Mouse (Mus musculus): ENCODE data around the gene Dab2ip. TPM values are rescaled to one million over a fixed set of nuclear protein-coding genes. Genes with fewer than 3 reads are reported as not detected.

The Dab2ip gene
- total and polyA plus RNA-seq, 2 experiments: 4.1 to 8.4 TPM

DNA sequence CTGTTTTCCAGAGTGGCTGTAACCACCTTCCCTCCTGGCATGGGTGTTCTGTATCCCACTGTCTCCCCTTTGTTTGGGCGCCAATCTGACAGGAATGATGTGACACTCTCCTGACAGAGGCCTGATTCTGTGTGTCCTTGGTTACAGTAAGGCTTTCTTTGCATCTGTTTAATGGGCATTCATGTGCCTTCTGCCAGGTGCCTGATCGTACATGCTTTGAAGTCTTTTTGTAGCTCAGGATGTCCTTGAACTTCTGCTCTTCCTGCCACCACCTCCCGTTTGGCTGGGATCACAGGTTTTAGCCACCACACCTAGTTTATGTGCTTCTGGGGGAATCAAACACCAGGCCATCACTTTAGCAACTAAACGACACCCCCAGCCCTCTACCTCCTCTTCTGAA lies 22.0 kb downstream of the Dab2ip start:
- Histone ChIP-seq H3K9ac (ENCODE audit: low read depth, low read length) (no peak overlapping the region), H3K36me3 (ENCODE audit: control insufficient read depth, insufficient read depth, low read length) (no peaks in the 10 kb centered on the region), H3K27me3 (ENCODE audit: control insufficient read depth, insufficient read depth, low read length) (peaks cover 5% of the 10 kb centered on the region), H3K27ac (replicated peaks; ENCODE audit: insufficient read depth, low read depth, low read length) (no peak overlapping the region), H3K4me1 (ENCODE audit: control insufficient read depth, insufficient read depth, low read length) (peaks cover 4% of the 10 kb centered on the region), H3K79me2 (ENCODE audit: control insufficient read depth, insufficient read depth, low read length) (no peaks in the 10 kb centered on the region), H3K4me3 (ENCODE audit: insufficient read depth, low read depth, low read length) (no peak overlapping the region)
- no peak for DNase-seq (ENCODE audit: extremely low read depth, low read depth, low spot score)
- WGBS: 64% methylated on average over 4 of the region's 4 CpGs
- TF ChIP-seq POLR2A (IDR thresholded peaks at IDR 0.05; ENCODE audit: extremely low read depth, insufficient read depth, low read length) (no peak), CTCF (IDR thresholded peaks at IDR 0.05; ENCODE audit: low read depth, low read length) (no peak)

- H3K27me3 ChIP-seq (ENCODE audit: control insufficient read depth, insufficient read depth, low read length): peaks cover 5% of the 10 kb centered on the region
- peak; percentile 5 for DNase-seq (ENCODE audit: extremely low read depth, low read depth, low spot score)
- 8% methylated on average over 70 of the region's 76 CpGs for WGBS
- TF ChIP-seq POLR2A (IDR thresholded peaks at IDR 0.05; ENCODE audit: extremely low read depth, insufficient read depth, low read length): no peak
- TF ChIP-seq CTCF (IDR thresholded peaks at IDR 0.05; ENCODE audit: low read depth, low read length): no peak
- peaks cover 4% of the 10 kb centered on the region for H3K4me1 ChIP-seq (ENCODE audit: control insufficient read depth, insufficient read depth, low read length)
- H3K4me3 ChIP-seq (ENCODE audit: insufficient read depth, low read depth, low read length): peak overlapping the region; percentile 40
- H3K27ac ChIP-seq (replicated peaks; ENCODE audit: insufficient read depth, low read depth, low read length): 0 out of 2 replicates have a peak overlapping the region, but pooled peaks have one; percentile 22
- H3K9ac ChIP-seq (ENCODE audit: low read depth, low read length): peak overlapping the region; percentile 49
- H3K79me2 ChIP-seq (ENCODE audit: control insufficient read depth, insufficient read depth, low read length): no peaks in the 10 kb centered on the region
- no peaks in the 10 kb centered on the region for H3K36me3 ChIP-seq (ENCODE audit: control insufficient read depth, insufficient read depth, low read length)
These were observed 23.7 kb downstream of the Dab2ip start for GRCm38 (mm10) chr2:35581501-35582340.

- peak; percentile 15 for DNase-seq (ENCODE audit: extremely low read depth, low read depth, low spot score)
These were observed 24.4 kb downstream of the Dab2ip start for GRCm38 (mm10) chr2:35582341-35582941.

DNA sequence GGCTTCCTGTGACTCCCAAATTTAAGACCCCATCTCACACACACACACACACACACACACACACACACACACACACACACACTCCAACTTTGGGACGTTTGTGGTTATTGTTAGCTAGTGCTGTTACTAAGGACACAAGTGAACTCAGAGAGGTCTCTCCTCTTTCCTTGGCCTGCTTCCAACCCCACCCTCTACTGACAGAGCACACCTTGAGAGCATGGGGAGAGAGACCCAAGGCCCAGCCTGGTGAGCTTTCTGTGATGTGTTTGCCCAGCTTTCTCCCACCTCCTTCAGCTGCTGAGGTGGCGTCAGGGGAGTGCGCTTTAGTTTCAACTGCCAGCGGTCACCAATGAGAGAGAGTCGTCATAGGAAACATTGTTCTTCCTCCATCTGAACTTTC lies 25.3 kb downstream of the Dab2ip start:
- WGBS: 84% methylated on average over 5 of the region's 5 CpGs
- Histone ChIP-seq H3K4me3 (ENCODE audit: insufficient read depth, low read depth, low read length) (no peak overlapping the region), H3K27ac (replicated peaks; ENCODE audit: insufficient read depth, low read depth, low read length) (no peak overlapping the region), H3K4me1 (ENCODE audit: control insufficient read depth, insufficient read depth, low read length) (peaks cover 4% of the 10 kb centered on the region), H3K79me2 (ENCODE audit: control insufficient read depth, insufficient read depth, low read length) (no peaks in the 10 kb centered on the region), H3K27me3 (ENCODE audit: control insufficient read depth, insufficient read depth, low read length) (peaks cover 5% of the 10 kb centered on the region), H3K9ac (ENCODE audit: low read depth, low read length) (no peak overlapping the region), H3K36me3 (ENCODE audit: control insufficient read depth, insufficient read depth, low read length) (no peaks in the 10 kb centered on the region)
- DNase-seq (ENCODE audit: extremely low read depth, low read depth, low spot score): no peak
- TF ChIP-seq POLR2A (IDR thresholded peaks at IDR 0.05; ENCODE audit: extremely low read depth, insufficient read depth, low read length) (no peak), CTCF (IDR thresholded peaks at IDR 0.05; ENCODE audit: low read depth, low read length) (no peak)

More at GRCm38 (mm10) chr2:35582341-35582941, 24.4 kb downstream of the Dab2ip start:
- peak overlapping the region; percentile 61 for H3K4me3 ChIP-seq (ENCODE audit: insufficient read depth, low read depth, low read length)
- peaks cover 5% of the 10 kb centered on the region for H3K27me3 ChIP-seq (ENCODE audit: control insufficient read depth, insufficient read depth, low read length)
- no peaks in the 10 kb centered on the region for H3K36me3 ChIP-seq (ENCODE audit: control insufficient read depth, insufficient read depth, low read length)
- no peaks in the 10 kb centered on the region for H3K79me2 ChIP-seq (ENCODE audit: control insufficient read depth, insufficient read depth, low read length)
- peak overlapping the region; percentile 47 for H3K9ac ChIP-seq (ENCODE audit: low read depth, low read length)
- 3% methylated on average over 46 of the region's 46 CpGs for WGBS
- TF ChIP-seq CTCF (IDR thresholded peaks at IDR 0.05; ENCODE audit: low read depth, low read length) (no peak), POLR2A (IDR thresholded peaks at IDR 0.05; ENCODE audit: extremely low read depth, insufficient read depth, low read length) (no peak)
- no peak overlapping the region for H3K27ac ChIP-seq (replicated peaks; ENCODE audit: insufficient read depth, low read depth, low read length)
- peaks cover 4% of the 10 kb centered on the region for H3K4me1 ChIP-seq (ENCODE audit: control insufficient read depth, insufficient read depth, low read length)

DNA sequence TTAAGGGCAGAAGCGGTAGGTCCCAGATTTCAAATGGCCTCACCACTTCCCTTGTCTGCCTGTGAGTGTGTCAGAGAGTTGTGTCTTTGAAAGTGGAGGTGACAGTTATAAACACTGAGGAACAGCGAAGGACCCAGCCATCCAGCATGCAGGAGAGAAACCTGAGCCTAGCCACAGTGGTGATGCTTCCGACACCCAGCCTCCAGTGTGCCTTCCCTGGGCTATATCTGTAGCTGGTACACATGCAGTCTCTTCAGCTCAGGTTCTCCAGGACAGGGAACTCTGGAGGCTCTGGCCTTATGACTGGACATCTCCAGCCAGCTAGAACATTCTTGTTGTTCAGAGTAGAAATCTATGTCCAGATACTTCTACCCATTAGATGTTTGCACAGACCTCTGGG lies 25.9 kb downstream of the Dab2ip start:
- no peak for TF ChIP-seq CTCF (IDR thresholded peaks at IDR 0.05; ENCODE audit: low read depth, low read length)
- no peak for TF ChIP-seq POLR2A (IDR thresholded peaks at IDR 0.05; ENCODE audit: extremely low read depth, insufficient read depth, low read length)
- WGBS: 98% methylated on average over 3 of the region's 3 CpGs
- Histone ChIP-seq H3K79me2 (ENCODE audit: control insufficient read depth, insufficient read depth, low read length) (no peaks in the 10 kb centered on the region), H3K4me3 (ENCODE audit: insufficient read depth, low read depth, low read length) (no peak overlapping the region), H3K4me1 (ENCODE audit: control insufficient read depth, insufficient read depth, low read length) (peaks cover 4% of the 10 kb centered on the region), H3K36me3 (ENCODE audit: control insufficient read depth, insufficient read depth, low read length) (no peaks in the 10 kb centered on the region), H3K27me3 (ENCODE audit: control insufficient read depth, insufficient read depth, low read length) (peaks cover 7% of the 10 kb centered on the region), H3K9ac (ENCODE audit: low read depth, low read length) (no peak overlapping the region), H3K27ac (replicated peaks; ENCODE audit: insufficient read depth, low read depth, low read length) (no peak overlapping the region)
- DNase-seq (ENCODE audit: extremely low read depth, low read depth, low spot score): no peak

Data from liver, adult 2 months (tissue).